Mouse (Mus musculus): ENCODE measurements around the gene Pxn. TPM values are rescaled to one million over a fixed set of nuclear protein-coding genes. Genes with fewer than 3 reads are reported as not detected.
A peak's percentile ranks its signal among the peaks of the same experiment; 100 is the strongest.
"Not testable (repeated sequence)": the region's sequence is repeated elsewhere in the genome, so short reads cannot be mapped to it uniquely, and the experiment has no call there.

The Pxn gene
- total RNA-seq, 4 experiments from 2014 or later, result 31.2 to 43.4 (median 34.1) TPM

DNA sequence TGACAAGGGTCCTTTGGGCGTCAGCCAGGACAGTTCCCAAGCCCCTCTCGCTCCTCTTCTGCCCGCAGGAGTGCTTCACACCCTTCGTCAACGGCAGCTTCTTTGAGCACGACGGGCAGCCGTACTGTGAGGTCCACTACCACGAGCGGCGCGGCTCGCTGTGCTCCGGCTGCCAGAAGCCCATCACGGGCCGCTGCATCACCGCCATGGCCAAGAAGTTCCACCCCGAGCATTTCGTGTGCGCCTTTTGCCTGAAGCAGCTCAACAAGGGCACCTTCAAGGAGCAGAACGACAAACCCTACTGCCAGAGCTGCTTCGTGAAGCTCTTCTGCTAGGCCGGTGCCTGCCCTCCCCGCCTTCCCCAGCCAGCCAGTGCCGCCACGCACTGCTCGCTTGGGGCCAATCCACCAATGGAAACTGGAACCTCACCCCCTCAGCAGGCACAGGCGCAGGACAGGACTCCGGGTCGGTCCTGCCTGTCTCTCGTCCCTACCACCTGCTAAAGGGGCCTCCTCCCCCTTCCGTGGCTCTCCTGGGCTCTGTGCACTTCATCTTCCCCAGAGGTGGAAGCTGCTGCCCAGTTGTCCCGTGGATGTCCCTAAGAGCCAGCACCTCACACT, 47.4 kb downstream of the Pxn start:
- no peak for DNase-seq (ENCODE audit: low spot score)

DNA sequence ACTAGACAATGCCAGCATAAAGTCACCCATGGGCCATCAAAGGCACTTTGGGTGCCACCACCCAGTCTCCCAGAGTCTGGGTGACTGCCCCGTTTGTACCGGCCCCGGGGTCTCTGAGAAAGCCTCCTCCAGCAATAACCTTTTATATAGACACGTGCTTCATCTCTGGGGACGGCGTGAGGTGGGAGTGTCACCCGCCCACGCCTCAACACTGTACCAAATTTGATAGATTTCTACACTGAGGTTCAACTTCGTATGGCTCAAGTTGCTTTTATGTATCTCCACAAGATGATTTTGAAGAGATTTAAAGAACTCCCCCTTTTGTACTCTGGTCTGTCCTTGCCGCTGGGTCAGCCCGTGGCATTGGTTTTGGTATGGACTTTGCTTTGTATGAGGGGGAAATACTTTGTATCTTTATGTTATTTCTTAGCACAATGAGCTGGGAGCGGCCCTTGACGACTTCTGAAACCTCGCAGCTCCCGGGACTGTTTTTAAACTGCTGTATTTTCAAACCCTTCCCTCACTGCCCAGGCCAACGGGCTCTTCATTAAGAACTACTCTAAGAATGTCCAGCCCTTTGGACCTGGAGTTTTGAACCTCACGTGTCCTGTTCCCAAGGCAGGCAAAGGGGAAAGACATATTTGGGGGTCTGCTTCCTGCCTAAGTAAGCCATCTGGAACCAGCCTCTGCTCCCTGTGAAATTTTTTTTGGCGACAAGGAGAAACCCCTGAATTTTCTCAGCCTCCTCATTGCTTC, 48.2 kb downstream of the Pxn start:
- DNase-seq (ENCODE audit: low spot score), result no peak

DNA sequence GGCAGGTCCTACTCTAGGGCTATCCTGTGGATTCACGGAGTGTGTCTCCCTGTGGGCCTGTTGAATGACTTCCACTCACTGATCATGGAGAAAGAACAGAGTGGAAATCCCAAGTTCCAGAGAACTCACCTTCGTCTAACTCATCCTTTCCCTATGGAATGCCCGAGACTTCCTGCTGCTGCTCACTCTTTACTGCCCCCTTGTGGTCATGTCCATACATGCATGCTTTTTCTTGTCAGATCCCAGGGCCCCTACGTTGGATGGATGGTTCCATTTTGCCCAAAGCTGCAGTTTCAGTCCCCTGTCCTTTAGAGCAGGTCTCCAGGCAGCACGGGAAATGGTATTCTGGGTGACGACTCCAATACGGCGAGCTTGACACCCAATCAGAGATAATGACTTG, 49.7 kb downstream of the Pxn start:
- peak; percentile 82 for DNase-seq (ENCODE audit: low spot score)

DNA sequence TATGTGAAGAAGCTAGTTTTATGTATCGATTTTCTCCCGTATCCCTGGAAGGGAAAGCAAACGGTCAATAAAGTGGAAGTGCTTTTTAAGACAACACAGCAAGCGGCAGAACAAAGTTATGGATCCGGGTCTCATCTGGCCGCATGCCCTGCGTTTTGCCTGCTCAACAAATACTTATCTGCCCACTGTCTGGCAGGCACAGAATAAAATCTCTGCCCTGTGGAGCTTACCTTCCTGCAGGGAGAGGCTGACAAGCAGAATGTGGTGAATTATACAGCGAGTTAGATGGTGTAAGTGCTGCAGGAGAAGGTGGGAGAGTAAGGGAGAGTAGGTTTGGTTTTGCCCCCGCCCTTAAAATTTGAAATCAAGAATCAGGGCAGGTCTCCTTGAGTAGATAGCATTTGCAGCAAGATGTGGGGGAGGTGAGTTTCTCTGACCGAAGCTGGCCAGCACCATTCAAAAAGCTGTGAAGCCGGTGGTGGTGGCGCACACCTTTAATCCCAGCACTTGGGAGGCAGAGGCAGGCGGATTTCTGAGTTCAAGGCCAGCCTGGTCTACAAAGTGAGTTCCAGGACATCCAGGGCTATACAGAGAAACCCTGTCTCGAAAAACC, 51.8 kb downstream of the Pxn start:
- DNase-seq (ENCODE audit: low spot score), result no peak

DNA sequence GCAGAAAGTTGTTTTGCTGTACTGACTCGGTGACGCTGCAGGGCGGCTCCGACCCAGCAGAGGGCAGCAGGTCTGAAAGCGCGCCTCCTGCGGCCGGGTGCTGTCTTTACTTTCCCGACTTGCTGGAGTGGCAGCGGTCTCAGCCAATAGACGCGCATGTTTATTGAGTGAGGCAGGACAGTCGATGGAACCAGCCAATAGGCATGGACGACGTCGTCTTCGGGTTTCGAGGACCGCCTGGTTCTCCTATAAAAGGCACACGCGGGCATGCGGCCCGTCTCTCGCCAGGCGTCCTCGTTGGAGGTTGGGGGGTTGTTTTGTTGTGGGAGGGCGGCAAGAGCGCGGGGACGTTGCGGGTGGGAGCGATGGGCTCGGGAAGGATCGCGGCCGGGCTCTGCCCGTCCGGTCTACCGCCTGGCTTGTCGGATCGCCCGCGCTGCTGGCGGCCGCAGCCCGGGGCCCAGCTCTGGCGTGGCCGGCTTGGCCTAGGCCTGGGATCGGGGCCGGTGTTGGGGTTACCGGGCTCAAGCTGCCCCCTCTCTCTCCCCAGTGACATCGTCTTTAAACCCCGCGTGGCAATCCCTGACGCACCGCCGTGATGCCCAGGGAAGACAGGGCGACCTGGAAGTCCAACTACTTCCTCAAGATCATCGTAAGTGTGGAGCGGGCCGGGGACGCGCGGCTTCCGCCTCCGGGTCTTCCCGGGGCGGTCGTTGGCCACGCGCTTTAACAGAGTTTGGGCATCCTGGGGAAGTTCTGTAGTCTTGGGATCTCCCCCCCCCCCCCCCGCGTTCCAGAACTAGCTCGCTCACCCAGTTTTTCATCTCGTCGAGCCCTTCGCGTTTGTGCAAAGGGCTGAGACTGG, 53.0 kb downstream of the Pxn start, which contains the start of gene Rplp0:
Gene Rplp0, plus strand, starts transcription at position 231 of the 865 bp plus-strand sequence.
- DNase-seq (ENCODE audit: low spot score), result peak; percentile 100

DNA sequence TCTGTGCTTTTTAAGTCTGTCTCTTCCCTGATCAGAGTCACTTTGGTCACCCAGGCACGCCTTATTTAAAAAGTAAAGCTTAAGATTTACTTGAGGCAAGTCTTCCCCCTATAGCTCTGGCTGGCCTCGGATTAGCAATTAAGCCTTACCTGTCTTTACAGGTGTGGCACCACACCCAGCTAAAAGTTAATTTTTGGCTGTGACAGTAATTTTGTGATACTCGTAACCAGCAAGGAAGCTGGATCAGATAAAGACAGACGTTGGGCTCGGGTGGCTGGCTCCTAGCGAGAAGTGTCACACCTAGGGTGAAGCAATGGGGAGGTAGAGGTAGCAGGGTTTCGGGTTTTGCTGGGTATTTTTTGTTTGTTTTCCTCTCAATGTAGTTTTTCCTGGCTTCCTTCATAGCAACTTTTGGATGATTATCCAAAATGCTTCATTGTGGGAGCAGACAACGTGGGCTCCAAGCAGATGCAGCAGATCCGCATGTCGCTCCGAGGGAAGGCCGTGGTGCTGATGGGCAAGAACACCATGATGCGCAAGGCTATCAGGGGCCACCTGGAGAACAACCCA, 53.9 kb downstream of the Pxn start:
- DNase-seq (ENCODE audit: low spot score), result no peak

DNA sequence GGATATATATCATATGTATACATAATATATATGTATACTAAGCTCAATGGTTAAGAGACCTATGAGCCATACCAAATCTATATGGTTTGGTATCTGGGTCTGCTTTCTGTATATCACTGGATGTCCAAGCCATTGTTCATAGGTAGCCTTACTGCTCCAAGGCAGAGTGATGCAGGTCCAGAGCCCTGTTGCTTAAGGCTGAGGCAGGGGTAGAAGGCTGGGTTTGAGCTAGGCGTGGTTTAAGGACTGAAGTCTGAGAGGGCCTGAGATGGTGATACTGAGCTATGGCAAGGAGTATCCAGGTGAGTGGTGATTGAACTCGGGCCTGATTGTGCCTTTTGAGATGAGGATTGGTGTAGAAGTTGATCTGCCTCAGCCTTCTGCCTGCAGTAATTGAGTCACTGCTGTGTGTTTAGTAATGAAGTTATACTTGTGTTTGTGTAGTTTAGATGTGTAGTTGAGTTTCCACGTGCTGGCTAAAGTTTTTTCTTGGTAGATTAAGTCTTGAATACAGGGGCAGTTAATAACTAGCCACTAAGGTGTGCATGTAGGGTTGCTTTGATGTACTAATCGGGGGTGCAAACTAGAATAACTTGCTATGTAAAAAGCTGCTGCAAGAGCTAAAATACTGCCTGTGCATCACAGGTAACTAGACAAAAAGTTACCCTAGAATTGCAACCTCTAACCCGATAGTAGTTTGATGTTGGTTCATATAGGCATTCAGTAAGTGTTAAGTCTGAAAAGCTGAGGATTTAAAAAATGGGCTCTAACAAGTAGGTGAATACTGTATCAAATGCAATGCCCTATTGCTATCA, 57.5 kb downstream of the Pxn start:
- no peak for DNase-seq (ENCODE audit: low spot score)

DNA sequence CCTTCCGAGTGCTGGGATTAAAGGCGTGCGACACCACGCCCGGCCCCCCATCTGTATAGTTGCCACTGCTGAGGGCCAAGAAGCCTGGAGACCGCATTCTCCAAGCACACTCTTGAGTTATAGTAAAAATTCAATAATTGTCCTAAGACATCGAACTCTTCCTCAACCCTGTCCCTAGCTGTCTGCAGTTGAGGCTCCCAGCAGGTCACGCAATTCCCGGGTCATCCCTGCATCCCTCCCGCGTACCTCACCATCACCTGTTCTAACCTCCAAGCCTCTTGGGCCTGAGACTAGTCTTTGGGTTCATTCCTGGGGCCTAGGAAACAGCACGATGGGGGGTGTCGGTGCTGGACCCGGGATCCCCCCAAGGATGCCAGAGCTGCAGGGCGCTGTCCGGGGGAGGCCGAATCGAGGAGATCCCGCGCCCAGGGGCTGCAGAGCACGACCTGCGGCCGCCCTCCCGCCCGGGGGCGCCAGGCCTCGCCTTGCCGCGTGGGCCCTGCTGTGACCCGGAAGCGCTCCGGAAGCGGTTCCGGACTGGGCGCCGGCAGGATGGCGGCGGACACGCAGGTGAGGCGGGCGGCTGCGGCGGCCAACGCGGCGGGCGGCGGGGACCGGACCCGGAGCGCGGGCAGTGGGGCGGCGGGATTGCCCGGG, 58.4 kb downstream of the Pxn start, which contains the start of gene Gcn1l1:
Gene Gcn1l1, plus strand, starts transcription at position 518 of the 657 bp plus-strand sequence.
- DNase-seq (ENCODE audit: low spot score), result peak; percentile 60

DNA sequence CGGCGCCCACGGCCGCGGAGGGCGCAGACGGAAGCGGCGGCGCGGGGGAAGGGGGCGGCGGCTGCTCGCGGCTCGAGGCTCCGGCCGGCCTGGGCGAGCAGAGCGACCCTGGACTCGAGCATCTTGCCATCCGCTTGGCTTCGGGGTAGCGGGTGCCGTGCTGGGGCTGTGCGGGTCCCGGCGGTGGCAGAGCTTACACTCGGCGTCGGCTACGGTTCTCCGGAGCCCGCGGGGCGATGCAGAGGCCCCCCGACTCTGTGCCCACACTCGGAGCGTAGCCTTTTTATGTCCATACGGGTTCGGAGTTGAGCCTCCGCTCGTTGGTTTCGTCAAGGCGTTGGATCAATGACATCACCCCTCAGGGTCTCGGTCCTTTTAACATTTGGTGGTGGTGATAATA, 58.9 kb downstream of the Pxn start:
- no peak for DNase-seq (ENCODE audit: low spot score)

DNA sequence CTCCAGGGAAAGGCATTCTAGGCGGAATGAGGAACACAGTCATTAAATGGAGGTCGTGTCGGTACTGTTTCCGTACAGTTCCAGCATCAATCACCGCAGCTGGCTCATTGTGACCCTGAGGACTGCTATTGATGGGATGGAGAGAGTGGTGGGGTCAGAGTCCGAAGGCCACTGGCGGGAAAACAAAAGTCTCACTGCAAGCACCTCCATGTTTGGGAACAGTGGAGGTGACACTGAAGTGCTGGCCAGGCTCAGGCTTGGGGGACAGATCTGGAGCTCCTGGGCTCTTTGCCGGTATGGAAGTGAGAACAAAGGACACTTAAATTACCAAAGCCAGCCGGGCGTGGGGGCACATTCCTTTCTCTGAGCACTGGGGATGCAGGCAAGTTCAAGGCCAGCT, 62.2 kb downstream of the Pxn start:
- DNase-seq (ENCODE audit: low spot score), result no peak

DNA sequence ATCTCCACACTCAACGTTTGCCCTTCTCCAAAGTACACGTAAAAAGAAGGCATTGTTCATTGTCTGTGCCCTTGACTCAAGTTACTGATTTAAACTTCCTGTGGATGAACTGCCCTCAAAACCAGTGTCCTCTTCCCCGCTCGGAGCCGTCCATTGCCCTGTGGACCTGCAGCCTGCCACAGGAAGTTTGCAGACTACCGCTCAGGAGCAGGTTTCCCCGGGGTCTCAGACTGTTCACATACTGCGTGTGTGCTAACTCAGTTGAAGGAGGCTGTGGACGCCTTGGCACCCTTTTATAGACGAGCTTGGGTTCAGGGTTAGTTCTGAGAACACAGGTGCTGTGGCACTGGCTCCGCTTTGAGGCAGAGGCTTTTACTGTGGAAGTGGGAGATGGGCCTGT, 62.8 kb downstream of the Pxn start:
- no peak for DNase-seq (ENCODE audit: low spot score)

DNA sequence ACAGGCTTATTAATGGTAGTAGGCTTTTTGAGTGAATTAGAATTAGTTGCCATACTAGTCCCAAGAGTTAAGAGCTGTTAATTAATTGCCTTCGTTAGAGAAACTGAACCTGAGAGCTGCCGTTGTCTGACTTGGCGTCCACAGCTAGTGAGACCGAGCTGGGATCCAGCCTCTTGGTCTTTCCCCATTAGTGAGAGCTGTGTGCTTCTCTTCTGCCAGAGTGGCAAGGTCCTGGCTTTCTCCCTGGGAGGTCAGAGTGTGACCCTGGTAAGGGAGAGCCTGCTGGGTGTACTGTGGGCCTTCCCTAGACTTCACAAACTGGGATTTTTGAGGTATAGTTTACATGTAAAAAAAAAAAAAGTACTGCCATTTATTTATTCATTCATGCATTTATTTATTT, 63.2 kb downstream of the Pxn start:
- DNase-seq (ENCODE audit: low spot score), result no peak

DNA sequence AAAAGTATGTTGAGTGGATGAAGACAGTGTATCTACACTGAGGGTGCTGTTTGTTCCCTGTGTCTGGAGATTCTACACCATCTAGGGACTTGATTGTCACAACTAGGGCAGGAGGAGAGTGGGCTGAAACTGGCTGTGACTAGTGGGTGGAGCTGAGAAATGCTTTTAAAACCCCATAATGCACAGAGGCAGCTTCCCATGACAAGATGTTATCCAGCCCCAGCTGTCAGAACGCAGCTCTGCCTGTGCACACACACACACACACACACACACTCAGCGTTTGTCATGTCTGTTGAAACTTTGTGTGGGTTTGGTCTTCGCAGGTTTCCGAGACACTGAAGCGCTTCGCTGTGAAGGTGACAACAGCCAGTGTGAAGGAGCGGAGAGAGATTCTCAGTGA, 64.6 kb downstream of the Pxn start:
- no peak for DNase-seq (ENCODE audit: low spot score)

DNA sequence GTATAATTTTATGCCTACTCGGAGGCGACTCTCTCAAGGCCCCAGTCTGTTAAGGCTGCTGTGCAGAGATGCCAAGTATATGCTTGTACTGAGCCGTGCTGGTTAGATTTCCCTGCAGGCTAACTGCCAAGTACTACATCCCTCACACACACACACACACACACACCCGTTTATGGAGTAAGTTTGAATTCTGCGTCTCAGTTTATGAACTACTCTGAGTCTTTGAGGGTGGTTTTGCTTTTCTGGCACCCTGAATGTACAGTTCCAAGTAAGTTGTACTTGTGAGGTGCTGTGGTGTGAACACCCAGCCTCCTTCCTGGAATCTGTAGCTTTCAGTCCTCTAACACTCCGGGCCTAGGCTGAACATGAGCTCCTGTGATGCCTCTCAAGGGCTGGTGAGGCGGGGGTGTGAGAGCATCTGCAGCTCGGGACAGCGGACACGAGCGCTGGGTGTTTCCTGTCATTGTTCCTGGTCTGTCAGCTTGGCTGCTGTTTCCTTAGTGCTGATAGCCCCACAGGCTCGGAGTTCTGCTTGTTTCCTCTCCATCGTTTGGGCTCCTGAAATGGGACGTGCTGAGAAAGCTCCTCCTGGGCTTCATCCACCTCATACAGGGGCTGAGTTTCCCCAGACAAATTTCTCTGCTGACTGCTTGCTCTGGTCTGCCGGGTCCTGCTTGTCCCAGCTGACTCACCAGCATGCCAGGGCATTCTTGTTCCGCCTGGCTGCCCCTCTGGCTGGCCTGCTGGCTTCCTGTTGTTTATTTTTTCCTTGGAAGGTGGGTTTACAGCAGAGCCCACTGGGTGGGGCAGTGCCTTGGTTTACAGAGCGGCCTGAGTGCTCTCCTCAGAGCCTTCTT, 66.4 kb downstream of the Pxn start:
- DNase-seq (ENCODE audit: low spot score), result peak; percentile 71

DNA sequence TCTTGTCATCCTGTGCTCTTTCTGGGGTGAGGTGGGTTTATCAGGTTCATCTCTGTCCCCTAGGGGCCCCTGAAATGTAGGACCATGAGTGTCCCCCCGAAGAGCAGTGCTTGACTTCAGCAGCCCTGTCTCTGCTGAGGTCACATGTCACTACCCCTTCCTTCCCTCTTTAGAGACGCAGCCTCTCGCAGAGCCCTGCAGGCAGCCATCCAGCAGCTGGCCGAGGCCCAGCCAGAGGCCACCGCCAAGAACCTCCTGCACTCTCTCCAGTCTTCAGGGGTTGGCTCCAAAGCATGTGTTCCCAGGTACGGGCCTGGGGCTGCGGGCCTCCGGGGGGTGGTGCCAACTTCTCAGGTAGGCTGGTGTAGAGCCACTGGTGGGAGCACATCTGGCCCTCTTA, 68.5 kb downstream of the Pxn start:
- DNase-seq (ENCODE audit: low spot score), result peak; percentile 67

DNA sequence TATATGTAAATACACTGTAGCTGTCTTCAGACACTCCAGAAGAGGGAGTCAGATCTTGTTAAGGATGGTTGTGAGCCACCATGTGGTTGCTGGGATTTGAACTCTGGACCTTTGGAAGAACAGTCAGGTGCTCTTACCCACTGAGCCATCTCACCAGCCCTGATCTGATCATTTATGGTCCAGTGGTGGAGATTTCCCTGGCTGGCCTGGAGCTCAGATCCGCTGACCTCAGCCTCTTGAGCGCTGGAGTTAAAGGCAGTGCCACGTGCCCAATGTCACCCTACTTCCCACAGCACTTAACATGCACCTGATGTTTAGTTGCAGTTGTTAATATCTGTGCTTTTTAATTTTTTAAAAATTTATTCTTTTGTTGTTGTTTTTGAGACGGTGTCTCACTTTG, 71.2 kb downstream of the Pxn start:
- DNase-seq (ENCODE audit: low spot score), result not testable (repeated sequence)

DNA sequence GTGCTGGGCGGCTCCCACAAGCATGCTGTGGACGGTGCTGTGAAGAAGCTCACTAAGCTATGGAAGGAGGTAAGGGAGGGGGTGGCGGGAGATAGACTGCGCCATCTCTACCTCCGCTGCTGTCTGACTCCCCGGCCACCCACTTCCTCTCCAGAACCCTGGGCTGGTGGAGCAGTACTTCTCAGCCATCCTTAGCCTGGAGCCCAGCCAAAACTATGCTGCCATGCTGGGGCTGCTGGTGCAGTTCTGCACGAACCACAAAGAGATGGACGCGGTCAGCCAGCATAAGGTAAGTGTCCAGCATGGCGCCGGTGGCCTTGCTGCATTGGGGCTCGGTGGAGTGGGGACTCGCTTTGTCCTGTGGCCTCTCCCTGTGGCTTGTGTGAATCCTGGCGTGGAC, 72.4 kb downstream of the Pxn start:
- DNase-seq (ENCODE audit: low spot score), result no peak

DNA sequence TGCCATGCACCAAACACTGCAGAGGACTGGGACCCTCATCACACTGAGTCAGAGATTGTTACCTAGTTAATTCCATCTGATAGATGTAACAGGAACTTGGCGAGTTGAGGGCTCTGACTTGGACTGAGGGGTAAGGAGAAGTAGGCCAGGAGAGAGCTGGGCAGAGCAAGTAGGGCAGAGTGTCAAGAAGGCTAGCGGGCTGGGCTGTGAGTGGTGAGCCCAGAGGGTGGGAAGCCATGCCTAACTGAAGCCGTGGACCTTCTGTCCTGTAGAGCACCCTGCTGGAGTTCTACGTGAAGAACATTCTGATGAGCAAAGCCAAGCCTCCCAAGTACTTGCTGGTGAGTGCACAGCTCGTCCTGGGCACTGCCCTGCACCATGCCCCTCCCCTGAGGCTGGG, 72.9 kb downstream of the Pxn start:
- no peak for DNase-seq (ENCODE audit: low spot score)
